Mouse (Mus musculus) midbrain, embryonic 14.5 days (tissue): ENCODE data around the gene Neurog3. TPM values are rescaled to one million over a fixed set of nuclear protein-coding genes. Genes with fewer than 3 reads are reported as not detected.
A peak's percentile ranks its signal among the peaks of the same experiment; 100 is the strongest.

Experiments
- ATAC-seq: fragments of 200-750 bp; cut with Nextera tagmentation; 2 replicates; pipeline ENCODE4 v1.8.0; 2017; ENCODE audit warnings: moderate number of reproducible peaks, moderate library complexity; ENCODE audit not compliant: low FRiP score, low TSS enrichment
- DNase-seq: peaks from one replicate; pipeline ENCODE4 v3.0.0-alpha.2; 2015
- H3K27ac ChIP-seq: fragments of 300-500 bp; sonication (generic); replicated peaks from 2 replicates; pipeline ENCODE4 v1.5.1; 2014; ENCODE audit warnings: mild to moderate bottlenecking, low read depth, low read length, moderate library complexity
- H3K27me3 ChIP-seq: fragments of 300-500 bp; sonication (generic); 2 replicates; pipeline ENCODE4 v1.6.1; 2014; ENCODE audit warnings: low read length, control low read depth, mixed read lengths; ENCODE audit not compliant: control insufficient read depth, insufficient read depth
- H3K36me3 ChIP-seq: fragments of 300-500 bp; sonication (generic); 2 replicates; pipeline ENCODE4 v1.6.1; 2014; ENCODE audit warnings: low read length, control low read depth; ENCODE audit not compliant: control insufficient read depth, insufficient read depth
- H3K4me1 ChIP-seq: fragments of 300-500 bp; sonication (generic); 2 replicates; pipeline ENCODE4 v1.6.1; 2014; ENCODE audit warnings: mild to moderate bottlenecking, antibody characterized with exemption, low read length, control low read depth; ENCODE audit not compliant: control insufficient read depth, insufficient read depth
- H3K4me2 ChIP-seq: fragments of 300-500 bp; sonication (generic); 2 replicates; pipeline ENCODE4 v1.6.1; 2014; ENCODE audit warnings: mild to moderate bottlenecking, low read length, moderate library complexity
- H3K4me3 ChIP-seq: fragments of 300-500 bp; sonication (generic); replicated peaks from 2 replicates; pipeline ENCODE4 v1.5.1; 2014; ENCODE audit warnings: low read depth, low read length
- H3K9ac ChIP-seq: fragments of 300-500 bp; sonication (generic); replicated peaks from 2 replicates; pipeline ENCODE4 v1.6.1; 2014; ENCODE audit warnings: mild to moderate bottlenecking, low read length, moderate library complexity
- H3K9me3 ChIP-seq: fragments of 300-500 bp; sonication (generic); 2 replicates; pipeline ENCODE4 v1.6.1; 2016; ENCODE audit warnings: low read length, control low read depth, mixed read lengths; ENCODE audit not compliant: control insufficient read depth
- WGBS: fragments of 180-500 bp; shearing (Covaris S2); extraction: QIAGEN DNeasy Blood & Tissue Kit; methylation state at CpG from one replicate; pipeline ENCODE4 v1.1.7; 2014; 5-methylcytosine and 5-hydroxymethylcytosine counted together
- polyA plus RNA-seq: library from polyadenylated mRNA; unstranded; fragments of >200 nt; fragmentation: Nextera tagmentation; extraction: Ambion mirVana; gene quantifications from 2 replicates; pipeline ENCODE4 v1.2.1, GENCODE M21; 2014

The Neurog3 gene
- not detected in 2 replicates for polyA plus RNA-seq

GRCm38 (mm10) chr10:62132691-62133281, at the start of gene Neurog3:
Gene Neurog3, plus strand, starts transcription at chr10:62133090.
- Histone ChIP-seq H3K4me1 (peaks cover 3% of the 10 kb centered on the region; the same call in 1 of the 2 replicates), H3K9ac (no peak within 1 kb of the TSS), H3K36me3 (no peaks in the 10 kb centered on the region), H3K4me3 (peak within 1 kb of the TSS; percentile 19; the same call in 1 of the 2 replicates), H3K4me2 (peak within 1 kb of the TSS; percentile 37), H3K27me3 (peaks cover 94% of the 10 kb centered on the region), H3K27ac (no peak within 1 kb of the TSS), H3K9me3 (no peaks in the 10 kb centered on the region)
- 0% methylated on average over 29 of the region's 29 CpGs for WGBS
- no peak for DNase-seq
- no peak for ATAC-seq

GRCm38 (mm10) chr10:62086044-62086443, 46.8 kb upstream of the Neurog3 start:
- no peak overlapping the region for H3K27ac ChIP-seq
- H3K27me3 ChIP-seq: no peaks in the 10 kb centered on the region
- WGBS: 61% methylated on average over 2 of the region's 2 CpGs
- no peak overlapping the region for H3K4me2 ChIP-seq
- no peaks in the 10 kb centered on the region for H3K9me3 ChIP-seq
- DNase-seq: no peak
- H3K4me3 ChIP-seq: no peak overlapping the region
- no peaks in the 10 kb centered on the region for H3K4me1 ChIP-seq
- no peaks in the 10 kb centered on the region for H3K36me3 ChIP-seq
- H3K9ac ChIP-seq: no peak overlapping the region
- ATAC-seq: no peak

- H3K4me1 ChIP-seq: no peaks in the 10 kb centered on the region
- H3K4me3 ChIP-seq: no peak overlapping the region
- H3K9ac ChIP-seq: no peak overlapping the region
- 89% methylated on average over 5 of the region's 5 CpGs for WGBS
- H3K27ac ChIP-seq: no peak overlapping the region
- no peaks in the 10 kb centered on the region for H3K9me3 ChIP-seq
- H3K27me3 ChIP-seq: no peaks in the 10 kb centered on the region
- no peaks in the 10 kb centered on the region for H3K36me3 ChIP-seq
- ATAC-seq: no peak
- no peak overlapping the region for H3K4me2 ChIP-seq
- no peak for DNase-seq
Measured at GRCm38 (mm10) chr10:62086826-62087225, 46.1 kb upstream of the Neurog3 start.

GRCm38 (mm10) chr10:62088411-62088810, 44.5 kb upstream of the Neurog3 start:
- Histone ChIP-seq H3K4me1 (no peaks in the 10 kb centered on the region), H3K4me2 (no peak overlapping the region), H3K9me3 (no peaks in the 10 kb centered on the region), H3K27ac (no peak overlapping the region), H3K36me3 (no peaks in the 10 kb centered on the region), H3K27me3 (no peaks in the 10 kb centered on the region), H3K4me3 (no peak overlapping the region), H3K9ac (no peak overlapping the region)
- ATAC-seq (no peak), DNase-seq (no peak)
- WGBS: 78% methylated on average over 5 of the region's 5 CpGs

GRCm38 (mm10) chr10:62089071-62089470, 43.8 kb upstream of the Neurog3 start:
- Histone ChIP-seq H3K27me3 (no peaks in the 10 kb centered on the region), H3K4me2 (no peak overlapping the region), H3K4me3 (no peak overlapping the region), H3K36me3 (no peaks in the 10 kb centered on the region), H3K4me1 (no peaks in the 10 kb centered on the region), H3K9me3 (no peaks in the 10 kb centered on the region), H3K9ac (no peak overlapping the region), H3K27ac (no peak overlapping the region)
- DNase-seq (no peak), ATAC-seq (no peak)
- 70% methylated on average over 7 of the region's 7 CpGs for WGBS

- no peak for ATAC-seq
- no peaks in the 10 kb centered on the region for H3K36me3 ChIP-seq
- no peak for DNase-seq
Measured at GRCm38 (mm10) chr10:62089486-62089885, 43.4 kb upstream of the Neurog3 start.

GRCm38 (mm10) chr10:62093903-62094302, 39.0 kb upstream of the Neurog3 start:
- Histone ChIP-seq H3K4me3 (no peak overlapping the region), H3K9ac (no peak overlapping the region), H3K27ac (no peak overlapping the region), H3K36me3 (no peaks in the 10 kb centered on the region), H3K27me3 (no peaks in the 10 kb centered on the region), H3K4me1 (peaks cover under 1% of the 10 kb centered on the region; the same call in 1 of the 2 replicates), H3K9me3 (no peaks in the 10 kb centered on the region), H3K4me2 (no peak overlapping the region)
- ATAC-seq (no peak), DNase-seq (no peak)
- WGBS: 84% methylated on average over 7 of the region's 7 CpGs

More at GRCm38 (mm10) chr10:62089486-62089885, 43.4 kb upstream of the Neurog3 start:
- no peaks in the 10 kb centered on the region for H3K27me3 ChIP-seq
- no peak overlapping the region for H3K27ac ChIP-seq
- no peak overlapping the region for H3K9ac ChIP-seq
- no peak overlapping the region for H3K4me3 ChIP-seq
- no peak overlapping the region for H3K4me2 ChIP-seq
- H3K9me3 ChIP-seq: no peaks in the 10 kb centered on the region
- no peaks in the 10 kb centered on the region for H3K4me1 ChIP-seq

- no peaks in the 10 kb centered on the region for H3K9me3 ChIP-seq
- H3K36me3 ChIP-seq: no peaks in the 10 kb centered on the region
- H3K27me3 ChIP-seq: no peaks in the 10 kb centered on the region
- peaks cover 5% of the 10 kb centered on the region for H3K4me1 ChIP-seq
- WGBS: 91% methylated on average over 6 of the region's 6 CpGs
- H3K27ac ChIP-seq: no peak overlapping the region
- DNase-seq (no peak), ATAC-seq (no peak)
- no peak overlapping the region for H3K4me2 ChIP-seq
- H3K4me3 ChIP-seq: no peak overlapping the region
- H3K9ac ChIP-seq: no peak overlapping the region
Measured at GRCm38 (mm10) chr10:62094401-62094800, 38.5 kb upstream of the Neurog3 start.

GRCm38 (mm10) chr10:62099749-62100403, 33.0 kb upstream of the Neurog3 start:
- peak overlapping the region; percentile 92 for H3K27ac ChIP-seq
- H3K9ac ChIP-seq: no peak overlapping the region
- no peaks in the 10 kb centered on the region for H3K9me3 ChIP-seq
- ATAC-seq: peak; percentile 79
- peaks cover 31% of the 10 kb centered on the region for H3K4me1 ChIP-seq
- no peaks in the 10 kb centered on the region for H3K36me3 ChIP-seq
- DNase-seq: peak; percentile 86
- 38% methylated on average over 10 of the region's 10 CpGs for WGBS
- 0 out of 2 replicates have a peak, but pooled peaks cover 4% of the 10 kb centered on the region for H3K27me3 ChIP-seq
- no peak overlapping the region for H3K4me3 ChIP-seq
- H3K4me2 ChIP-seq: no peak overlapping the region
